Mouse (Mus musculus) ES-Bruce4 (cell line): ENCODE measurements around the gene Txn2. TPM values are rescaled to one million over a fixed set of nuclear protein-coding genes. Genes with fewer than 3 reads are reported as not detected.

Experiments used
- H3K27ac ChIP-seq: 2 replicates; pipeline ENCODE4 v1.5.1; 2012; ENCODE audit warnings: low read length, inconsistent platforms; ENCODE audit not compliant: insufficient read depth
- H3K27me3 ChIP-seq: 2 replicates; pipeline ENCODE4 v1.6.1; 2012; ENCODE audit warnings: mild to moderate bottlenecking, low read length, inconsistent platforms; ENCODE audit not compliant: control insufficient read depth, poor library complexity, insufficient read depth, severe bottlenecking
- H3K36me3 ChIP-seq: 2 replicates; pipeline ENCODE4 v1.6.1; 2012; ENCODE audit warnings: inconsistent platforms, mild to moderate bottlenecking, low read length, moderate library complexity; ENCODE audit not compliant: control insufficient read depth, poor library complexity, insufficient read depth, severe bottlenecking
- H3K4me1 ChIP-seq: one replicate; pipeline ENCODE4 v1.8.1; 2011; ENCODE audit warnings: low read length; ENCODE audit not compliant: control insufficient read depth, insufficient read depth
- H3K4me3 ChIP-seq: 2 replicates; pipeline ENCODE4 v1.5.1; 2011; ENCODE audit warnings: low read depth, mild to moderate bottlenecking, low read length
- H3K9ac ChIP-seq: 2 replicates; pipeline ENCODE4 v1.6.1; 2012; ENCODE audit warnings: low read depth, mild to moderate bottlenecking, inconsistent platforms; ENCODE audit not compliant: poor library complexity, severe bottlenecking
- H3K9me3 ChIP-seq: replicated peaks from 2 replicates; pipeline ENCODE4 v1.6.1; 2012; ENCODE audit warnings: mild to moderate bottlenecking, low read length, inconsistent platforms; ENCODE audit not compliant: control insufficient read depth, poor library complexity, insufficient read depth, severe bottlenecking
- CTCF ChIP-seq: IDR thresholded peaks from one replicate; pipeline ENCODE4 v1.8.1; 2011; ENCODE audit warnings: low read depth, low read length
- EP300 ChIP-seq: IDR thresholded peaks from 2 replicates; pipeline ENCODE4 v1.6.1; 2011; ENCODE audit warnings: low read depth, low read length; ENCODE audit not compliant: insufficient read depth
- POLR2A ChIP-seq: IDR thresholded peaks from one replicate; pipeline ENCODE4 v1.8.1; 2011; ENCODE audit warnings: low read length; ENCODE audit not compliant: insufficient read depth
- polyA plus RNA-seq: library from polyadenylated mRNA; stranded (reverse); fragments of >200 nt; gene quantifications from 2 replicates; pipeline ENCODE4 v1.2.4, GENCODE M21; 2011; ENCODE audit warnings: low read depth; ENCODE audit not compliant: missing spikeins, insufficient read depth, insufficient read length

Txn2 gene
- polyA plus RNA-seq, 1 experiment = 167 TPM

DNA sequence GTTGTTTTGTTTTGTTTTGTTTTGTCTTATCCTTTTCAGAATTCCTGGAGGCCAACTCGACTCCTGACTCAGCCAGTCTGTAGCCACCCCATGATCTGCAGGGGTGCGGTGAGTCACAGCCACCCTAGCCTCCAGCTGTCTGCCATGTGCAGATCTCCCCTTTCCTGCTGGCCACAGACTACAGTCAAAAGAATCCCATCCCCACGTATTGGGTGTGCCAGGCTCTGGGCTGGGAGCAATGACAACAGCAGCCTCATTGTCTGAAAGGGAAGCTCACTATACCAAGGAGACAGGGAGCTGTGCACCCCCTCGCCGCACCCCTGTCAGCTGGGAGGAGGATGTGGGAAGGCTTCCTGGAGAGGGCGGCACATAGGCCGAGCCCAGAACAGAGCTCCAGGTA lies 40.5 kb downstream of the Txn2 start:
- Histone ChIP-seq H3K27me3 (no peaks in the 10 kb centered on the region), H3K4me1 (peaks cover 9% of the 10 kb centered on the region), H3K4me3 (no peak overlapping the region), H3K36me3 (no peaks in the 10 kb centered on the region), H3K9me3 (no peaks in the 10 kb centered on the region), H3K9ac (no peak overlapping the region), H3K27ac (peak overlapping the region; percentile 52)
- TF ChIP-seq POLR2A (no peak), EP300 (peak; percentile 95)

DNA sequence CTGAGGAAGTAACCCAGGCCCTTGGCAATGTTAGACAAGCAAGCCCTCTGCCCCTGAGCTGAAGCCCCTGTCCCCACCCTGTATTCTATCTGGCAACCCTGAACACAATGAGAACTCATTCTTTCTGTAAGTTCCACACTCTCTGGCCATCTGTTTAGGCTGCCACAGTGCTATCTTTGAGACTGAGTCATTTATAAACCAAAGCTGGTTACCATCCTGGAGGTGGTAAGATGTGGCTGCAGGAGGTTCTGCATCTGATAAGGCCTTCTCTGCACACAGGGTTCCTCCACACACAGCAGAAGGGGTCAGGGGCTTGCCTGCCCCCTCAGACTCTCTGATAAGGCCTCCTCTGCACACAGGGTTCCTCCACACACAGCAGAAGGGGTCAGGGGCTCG lies 41.7 kb downstream of the Txn2 start:
- Histone ChIP-seq H3K4me1 (peaks cover 13% of the 10 kb centered on the region), H3K9me3 (no peaks in the 10 kb centered on the region), H3K9ac (no peak overlapping the region), H3K36me3 (no peaks in the 10 kb centered on the region), H3K27ac (peak overlapping the region; percentile 76), H3K27me3 (no peaks in the 10 kb centered on the region), H3K4me3 (no peak overlapping the region)
- no peak for TF ChIP-seq EP300
- no peak for TF ChIP-seq POLR2A
- no peak for TF ChIP-seq CTCF

DNA sequence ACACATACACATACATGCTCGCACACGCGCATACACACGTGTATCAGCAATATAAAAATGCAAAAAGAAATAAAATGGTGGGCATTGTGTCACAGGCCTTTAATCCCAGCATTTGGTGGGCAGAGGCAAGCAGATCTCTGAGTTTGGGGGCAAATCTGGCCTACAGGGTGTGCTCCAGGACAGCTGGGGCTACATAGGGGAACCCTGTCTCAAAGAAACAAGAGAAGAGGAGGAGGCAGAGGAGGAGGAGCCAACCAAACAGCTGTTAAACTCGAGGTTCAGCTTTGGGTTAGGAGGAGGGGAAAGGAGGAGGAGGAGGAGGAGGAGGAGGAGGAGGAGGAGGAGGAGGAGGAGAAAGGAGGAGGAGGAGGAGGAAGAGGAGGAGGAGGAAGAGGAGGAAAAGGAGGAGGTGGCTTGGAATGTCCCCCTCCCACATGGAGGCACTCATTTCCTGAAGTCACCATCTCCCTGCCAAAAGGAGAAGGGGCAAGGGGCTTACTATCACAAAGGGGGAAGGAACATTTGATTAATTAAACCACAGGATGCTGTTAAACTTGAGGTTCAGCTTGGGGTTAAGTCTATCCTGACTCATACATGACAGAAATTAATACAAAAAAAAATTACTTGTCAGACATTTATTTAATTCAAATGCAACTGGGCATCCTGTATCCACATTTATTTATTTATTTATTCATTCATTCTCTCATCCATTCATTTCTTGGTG lies 42.3 kb downstream of the Txn2 start:
- H3K4me3 ChIP-seq = no peak overlapping the region
- TF ChIP-seq POLR2A (no peak), EP300 (no peak), CTCF (no peak)
- no peaks in the 10 kb centered on the region for H3K9me3 ChIP-seq
- no peaks in the 10 kb centered on the region for H3K27me3 ChIP-seq
- H3K27ac ChIP-seq = peak overlapping the region; percentile 76
- H3K9ac ChIP-seq = no peak overlapping the region
- peaks cover 15% of the 10 kb centered on the region for H3K4me1 ChIP-seq
- H3K36me3 ChIP-seq = no peaks in the 10 kb centered on the region

DNA sequence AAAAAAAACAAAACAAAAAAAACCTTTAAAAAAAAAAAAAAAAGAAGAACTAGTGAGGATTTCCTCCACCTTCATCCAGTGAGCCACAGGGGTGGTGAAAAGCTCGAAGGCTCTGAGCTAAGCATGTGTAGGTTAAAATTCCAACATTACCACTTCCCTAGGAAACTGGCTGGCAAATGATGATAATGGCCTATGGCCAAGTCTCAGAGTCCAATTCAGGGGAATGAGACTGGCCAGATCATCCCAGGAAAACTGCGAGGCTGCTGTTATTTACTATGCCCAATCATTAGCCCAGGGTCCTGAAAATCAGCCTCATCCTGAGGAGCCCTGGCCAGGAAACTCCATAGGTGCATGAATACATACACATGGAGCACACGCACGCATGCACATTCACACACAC lies 42.9 kb downstream of the Txn2 start:
- Histone ChIP-seq H3K4me3 (no peak overlapping the region), H3K4me1 (peaks cover 13% of the 10 kb centered on the region), H3K9me3 (no peaks in the 10 kb centered on the region), H3K27ac (peak overlapping the region; percentile 39), H3K9ac (no peak overlapping the region), H3K27me3 (no peaks in the 10 kb centered on the region), H3K36me3 (no peaks in the 10 kb centered on the region)
- TF ChIP-seq EP300 (no peak), POLR2A (no peak), CTCF (no peak)

DNA sequence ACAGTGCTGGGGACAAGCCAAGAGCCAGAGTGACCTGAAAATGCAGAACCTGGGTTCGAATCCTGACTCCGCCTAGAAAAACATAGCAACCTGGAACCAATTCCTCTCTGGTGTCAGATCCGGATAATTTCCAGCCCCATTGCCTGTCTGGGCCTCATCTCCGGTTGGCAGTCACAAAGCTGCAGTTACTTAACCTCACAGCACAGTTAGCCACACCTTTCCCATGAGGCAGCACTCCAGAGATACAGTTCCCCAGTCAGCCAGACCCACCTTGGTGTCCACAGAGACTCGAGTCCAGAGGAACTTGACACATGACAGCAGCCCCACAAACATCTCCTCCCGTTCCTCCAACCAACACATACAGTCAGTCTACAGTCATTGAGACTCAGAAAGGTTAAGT lies 43.6 kb downstream of the Txn2 start:
- 0 out of 2 replicates have a peak overlapping the region, but pooled peaks have one; percentile 12 for H3K27ac ChIP-seq
- no peaks in the 10 kb centered on the region for H3K9me3 ChIP-seq
- no peak for TF ChIP-seq CTCF
- no peak for TF ChIP-seq POLR2A
- no peak for TF ChIP-seq EP300
- no peaks in the 10 kb centered on the region for H3K36me3 ChIP-seq
- H3K4me1 ChIP-seq = peaks cover 13% of the 10 kb centered on the region
- H3K27me3 ChIP-seq = no peaks in the 10 kb centered on the region
- no peak overlapping the region for H3K4me3 ChIP-seq
- H3K9ac ChIP-seq = no peak overlapping the region

DNA sequence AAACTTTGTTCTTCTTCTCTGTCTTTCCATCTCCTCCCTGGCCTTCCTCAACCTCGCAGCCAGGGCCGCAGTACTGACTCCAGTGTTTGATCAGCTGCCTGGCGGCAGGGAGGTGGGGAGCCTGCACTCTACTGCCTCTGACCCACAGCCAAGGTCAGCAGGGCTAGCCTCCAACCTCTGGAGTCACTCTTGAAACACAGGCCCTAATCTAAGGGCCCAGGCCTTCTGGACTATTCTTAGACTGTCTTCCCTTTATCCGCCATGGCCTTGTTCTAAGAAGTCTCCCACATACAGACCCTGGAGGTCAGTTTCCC lies 45.2 kb downstream of the Txn2 start:
- Histone ChIP-seq H3K9me3 (no peaks in the 10 kb centered on the region), H3K9ac (peak overlapping the region; percentile 8), H3K36me3 (no peaks in the 10 kb centered on the region), H3K27me3 (no peaks in the 10 kb centered on the region), H3K4me1 (peaks cover 10% of the 10 kb centered on the region), H3K4me3 (peak overlapping the region; percentile 28), H3K27ac (peak overlapping the region; percentile 85)
- TF ChIP-seq POLR2A = no peak
- 0 out of 2 replicates have a peak, but pooled peaks have one; percentile 13 for TF ChIP-seq EP300
